Mouse (Mus musculus) adrenal gland, postnatal 14 days (tissue): ENCODE results near the gene C130074G19Rik. TPM values are rescaled to one million over a fixed set of nuclear protein-coding genes. Genes with fewer than 3 reads are reported as not detected.

Experiments
- DNase-seq: peaks from one replicate; pipeline ENCODE4 v3.0.0; 2021; ENCODE audit warnings: mixed read lengths
- microRNA-seq, 2 experiments: library from miRNA; unstranded; fragments of <30 nt; microRNA quantifications; one replicate each; pipeline ENCODE4 v1.2.0; 2021
- total RNA-seq: library from RNA; stranded (reverse); gene quantifications from 2 replicates; pipeline ENCODE4 v1.2.3, GENCODE M21; 2021

Gene C130074G19Rik
- total RNA-seq, 1 experiment from 2014 or later, result 32.6 TPM

DNA sequence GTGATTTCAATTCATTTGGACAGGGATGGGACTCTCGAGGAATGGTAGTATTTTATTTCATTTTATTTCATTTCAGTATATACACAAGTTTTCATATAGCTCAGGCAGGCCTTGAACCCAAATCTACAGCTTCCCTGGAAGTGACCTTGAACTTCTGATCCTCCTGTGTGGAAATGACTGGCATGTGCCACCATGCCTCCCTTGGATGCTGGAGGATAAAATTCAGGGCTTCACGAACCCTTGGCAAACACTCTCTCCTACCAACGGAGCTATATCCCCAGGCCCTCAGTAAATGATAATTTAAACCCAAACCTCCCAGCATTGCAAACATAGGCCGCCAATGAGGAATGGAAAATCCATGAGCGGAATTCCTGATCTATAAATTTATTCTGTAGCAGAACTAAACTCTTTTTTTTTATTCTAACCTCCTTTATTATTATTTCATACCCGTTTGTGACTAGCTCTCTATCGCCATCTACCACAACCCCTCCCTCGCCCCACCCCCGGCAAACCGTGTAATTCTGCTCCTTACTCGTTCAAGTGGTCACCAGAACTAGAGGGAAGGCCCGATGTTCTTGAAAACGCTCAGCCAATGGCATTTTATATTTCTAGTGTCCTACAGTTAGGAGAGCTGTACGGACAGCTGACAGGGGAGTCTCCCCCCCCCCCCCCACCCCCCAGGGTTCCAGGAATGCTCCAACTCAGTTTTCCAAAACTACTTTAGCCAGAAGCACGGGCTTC, 38.5 kb downstream of the C130074G19Rik start:
- DNase-seq, result peak; percentile 74

DNA sequence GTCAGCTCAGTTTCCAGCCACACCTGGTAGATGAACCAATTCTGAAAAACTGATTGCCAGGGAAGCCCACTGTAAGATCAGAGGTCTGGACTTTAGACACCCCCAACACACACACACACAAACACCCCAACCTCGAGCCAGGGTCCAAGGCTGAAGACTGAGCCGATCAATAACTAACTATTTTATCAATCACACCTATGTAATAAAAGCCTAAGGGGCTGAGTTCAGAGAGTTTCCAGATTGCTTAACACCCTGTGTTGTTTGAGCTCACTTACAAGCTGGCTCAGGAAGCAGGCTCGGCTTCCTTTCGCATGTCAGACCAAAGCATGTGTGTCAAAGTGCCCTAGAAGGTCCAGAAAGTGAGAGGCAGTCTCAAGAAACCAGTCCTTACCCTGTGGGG, 45.4 kb downstream of the C130074G19Rik start:
- no peak for DNase-seq

DNA sequence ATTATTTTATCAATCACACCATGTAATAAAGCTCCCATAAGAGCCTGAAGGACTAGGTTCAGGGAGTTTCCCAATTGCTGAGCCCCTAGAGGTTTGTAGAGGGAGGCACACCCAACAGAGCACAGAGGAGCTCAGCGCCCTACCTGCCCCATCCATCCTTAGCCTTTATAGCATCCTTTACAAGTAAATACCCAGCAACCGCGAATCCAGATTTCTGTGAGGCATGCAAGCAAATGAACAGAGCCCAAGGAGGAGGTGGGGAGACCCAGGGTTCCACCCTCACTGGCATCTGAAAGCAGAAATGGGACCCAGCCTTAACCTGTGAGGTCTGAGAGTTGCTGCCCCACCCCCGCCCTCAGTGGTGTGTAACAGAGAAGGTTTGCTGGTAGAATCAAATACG, 46.7 kb downstream of the C130074G19Rik start:
- no peak for DNase-seq

DNA sequence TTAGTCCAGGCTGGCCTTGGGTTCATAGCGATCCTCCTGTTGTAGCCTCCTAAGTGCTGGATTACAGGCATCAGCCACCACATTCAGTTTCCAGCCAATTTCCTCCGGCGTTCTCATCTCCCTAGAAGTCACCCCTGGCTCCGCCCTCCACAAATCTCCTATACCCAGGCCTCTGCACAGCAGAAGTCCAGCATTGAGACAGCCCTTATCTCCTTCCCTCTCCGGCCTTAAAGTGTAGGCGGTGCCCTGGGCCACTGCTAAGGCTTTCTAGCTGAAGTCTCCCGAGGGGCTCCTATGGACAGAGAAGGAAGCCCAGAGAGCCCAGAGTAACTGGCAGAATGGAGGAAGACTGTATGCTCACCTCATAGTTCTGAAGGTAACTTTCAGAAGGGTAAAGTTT, 49.5 kb downstream of the C130074G19Rik start:
- no peak for DNase-seq

DNA sequence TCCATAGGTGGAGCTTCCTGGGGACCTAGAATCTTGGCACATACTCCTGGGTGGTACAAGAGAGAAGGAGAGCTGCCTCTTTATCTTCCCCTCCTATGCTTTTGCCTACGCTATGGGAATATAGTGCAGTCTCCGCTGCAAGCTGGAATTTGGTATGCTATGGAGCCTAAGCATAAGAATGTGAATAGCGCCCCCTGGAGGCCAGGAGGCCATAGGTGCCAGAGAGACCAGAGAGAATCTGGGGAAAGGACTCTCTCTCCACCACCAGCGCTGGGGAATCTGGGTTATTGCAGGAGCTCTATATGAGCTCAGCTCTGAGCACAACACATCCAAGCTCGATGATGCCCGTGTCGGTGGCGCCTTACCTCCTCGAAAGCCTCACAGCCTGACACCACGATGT, 50.8 kb downstream of the C130074G19Rik start:
- peak; percentile 53 for DNase-seq

DNA sequence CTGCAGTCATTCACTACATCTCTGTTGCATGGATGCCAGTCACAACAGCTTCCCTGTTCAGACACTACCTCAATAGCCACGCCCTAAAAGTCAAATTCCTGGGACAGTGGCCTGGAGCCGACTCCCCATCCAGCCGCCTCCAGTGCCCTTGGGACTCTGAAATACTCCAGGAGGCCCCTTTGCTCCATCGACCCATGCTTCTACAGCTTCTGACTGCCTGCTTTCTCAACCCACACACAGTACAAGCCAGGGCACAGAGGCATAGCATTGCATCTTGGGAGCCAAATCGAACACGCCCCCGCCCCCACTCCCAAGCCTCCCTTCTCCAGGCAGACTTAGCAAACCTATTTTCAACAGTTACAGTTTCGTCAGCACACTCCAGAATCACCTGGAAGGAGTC, 53.1 kb downstream of the C130074G19Rik start:
- DNase-seq, result peak; percentile 55

DNA sequence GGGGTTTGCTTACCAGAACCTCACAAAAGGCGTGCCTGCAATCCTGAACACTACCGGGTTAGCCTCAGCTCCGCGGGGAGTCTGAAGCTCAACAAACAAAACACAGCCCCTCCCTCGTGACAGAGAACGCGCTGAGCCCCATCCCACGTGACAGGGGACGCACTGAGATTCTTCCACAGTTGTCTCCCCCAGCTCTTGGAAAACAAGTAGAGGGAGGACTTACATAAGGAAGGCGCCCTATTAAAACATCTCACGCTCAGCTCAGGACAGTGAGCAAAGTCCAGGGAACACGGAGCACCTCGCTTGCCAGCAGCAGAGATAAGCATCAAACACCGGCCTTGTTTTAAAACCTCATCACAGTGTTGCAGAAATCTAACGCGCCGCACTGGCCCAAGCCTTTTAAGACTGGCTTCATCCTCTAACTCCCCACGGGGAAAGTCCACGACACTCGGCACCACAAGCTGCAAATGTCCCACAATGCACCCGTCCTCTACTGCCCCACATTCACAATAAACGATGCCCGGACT, 55.8 kb downstream of the C130074G19Rik start:
- DNase-seq, result peak; percentile 48

DNA sequence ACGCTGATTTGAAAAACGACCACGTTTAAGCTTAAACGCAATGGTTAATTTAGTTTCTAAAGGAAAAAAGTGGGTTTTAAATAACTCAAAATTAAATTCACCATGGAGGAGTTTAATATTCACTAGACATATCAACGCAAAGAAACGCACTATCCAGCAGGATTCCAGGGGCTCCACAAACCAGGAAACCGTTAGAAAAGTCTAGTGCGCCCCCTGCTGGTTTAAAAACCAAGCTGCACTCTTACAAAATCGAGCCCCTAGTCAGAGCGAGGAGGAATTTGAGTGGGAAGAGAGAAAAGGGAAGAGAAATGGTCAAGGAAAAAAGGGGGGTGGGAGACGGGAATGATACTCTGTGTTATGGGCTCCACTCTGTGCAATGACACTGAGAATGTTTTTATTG, 57.9 kb downstream of the C130074G19Rik start:
- DNase-seq, result peak; percentile 65

DNA sequence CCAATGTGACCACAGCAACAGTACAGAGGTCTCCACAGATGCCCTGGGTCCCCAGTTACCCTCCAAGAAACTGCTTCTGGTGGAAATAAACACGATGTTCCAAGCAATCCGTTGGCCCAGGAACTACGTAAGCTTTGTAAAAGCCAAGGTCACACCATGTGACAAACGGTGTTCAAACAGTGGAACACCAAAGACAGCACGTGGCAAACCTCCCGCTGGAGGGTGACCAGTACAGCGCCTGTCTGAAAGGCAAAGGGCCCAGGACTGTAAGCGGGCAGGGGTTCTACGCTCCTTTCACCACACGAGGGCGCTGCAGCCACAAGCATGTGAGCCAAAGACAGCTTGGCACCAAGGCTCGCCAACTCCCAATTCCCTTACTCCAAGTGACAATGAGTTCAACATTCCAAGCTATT, 58.6 kb downstream of the C130074G19Rik start:
- peak; percentile 98 for DNase-seq

DNA sequence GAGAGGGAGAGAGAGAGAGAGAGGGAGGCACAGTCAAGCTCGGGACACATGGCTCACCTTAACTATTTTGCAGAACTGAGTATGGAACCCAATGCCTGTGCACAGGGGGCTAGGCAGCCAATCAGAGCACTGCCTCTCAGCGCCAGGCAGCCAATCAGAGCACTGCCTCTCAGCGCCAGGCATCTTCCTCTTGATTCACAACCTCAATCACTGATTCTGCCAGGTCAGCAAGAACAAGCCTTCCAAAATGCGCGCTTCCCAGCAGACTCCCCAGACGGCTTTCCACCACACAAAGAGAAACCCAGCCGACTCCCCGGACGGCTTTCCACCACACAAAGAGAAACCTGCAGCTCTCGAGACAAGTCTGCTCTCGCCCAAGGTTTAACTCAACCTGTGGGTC, 60.3 kb downstream of the C130074G19Rik start:
- DNase-seq, result peak; percentile 59

Small RNA genes within 50 kb of the gene (microRNA-seq; reads per million reads assigned to microRNA genes)
- 235 to 291 reads per million in 2 experiments for gene Mir1981

Other genes starting within 250 kb of the C130074G19Rik start
- gene Hlx, start 150.6 kb downstream of the C130074G19Rik start, total RNA-seq, result 35.5 and 39.5 TPM in 2 replicates
- 1.5 and 30.7 TPM in 2 replicates for gene Marc1, start 71.9 kb downstream of the C130074G19Rik start, total RNA-seq
- 269 and 327 TPM in 2 replicates for gene Marc2, start 36.8 kb downstream of the C130074G19Rik start, total RNA-seq
- 8.2 and 8.9 TPM in 2 replicates for gene Mark1, start 116.4 kb upstream of the C130074G19Rik start, total RNA-seq